11 mouse cellular contexts compared by ENCODE assay signal in the genomic region with DNA sequence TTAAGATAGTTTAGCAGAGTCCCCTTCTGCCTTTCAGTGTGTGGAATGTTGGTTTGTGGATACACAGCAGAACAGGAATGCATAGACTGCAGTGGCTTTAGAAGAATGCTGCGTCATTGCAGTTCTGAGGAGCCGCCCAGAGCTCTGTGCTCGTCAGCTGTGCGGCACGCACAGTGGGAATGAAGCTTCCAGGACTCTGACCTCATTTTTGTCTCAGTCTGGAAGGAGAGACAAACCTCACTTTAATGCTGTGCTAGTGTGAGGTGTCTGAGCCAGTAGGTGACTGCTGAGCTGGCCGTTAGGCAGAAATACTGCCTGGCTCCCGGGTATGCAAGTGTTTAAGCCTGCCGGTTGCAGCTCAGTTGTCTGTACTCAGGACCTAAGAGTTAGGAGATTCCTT. TPM values are rescaled to one million over a fixed set of nuclear protein-coding genes. Genes with fewer than 3 reads are reported as not detected.
DNase-seq lines count a peak whose midpoint lies in the region; ATAC-seq and TF ChIP-seq lines count a peak whose summit lies in the region.
"Had no signal": no experiment of that assay in that cellular context is flagged by ENCODE, and none has a peak within 500 bp of the region (broad histone marks: within the 10 kb centered on the region; RNA-seq: fewer than 3 reads in every experiment).

No protein-coding gene starts in this region.

- ATAC-seq in cerebellum, adult (ENCODE audit: insufficient number of reproducible peaks, low FRiP score, low TSS enrichment): 0 out of 2 replicates have a peak, but pooled peaks have one; percentile 45
- 0 out of 2 replicates have a peak, but pooled peaks have one; percentile 6 for ATAC-seq in intestine, embryonic 15.5 days
- no peak for ATAC-seq in stomach, postnatal 0 days (ENCODE audit: low FRiP score, low TSS enrichment)
- ATAC-seq: forebrain, embryonic 15.5 days had no signal

- no peaks in the 10 kb centered on the region for H3K9me3 ChIP-seq in intestine, embryonic 15.5 days
- H3K9me3 ChIP-seq in stomach, postnatal 0 days (ENCODE audit: control insufficient read depth, low read length): no peaks in the 10 kb centered on the region
- H3K9me3 ChIP-seq: forebrain, embryonic 15.5 days; limb, embryonic 15.5 days had no signal

- no peak overlapping the region for H3K27ac ChIP-seq in intestine, embryonic 15.5 days
- no peak overlapping the region for H3K27ac ChIP-seq in stomach, postnatal 0 days (replicated peaks)
- H3K27ac ChIP-seq: forebrain, embryonic 15.5 days; limb, embryonic 15.5 days had no signal

- peaks cover 27% of the 10 kb centered on the region for H3K79me2 ChIP-seq in myocyte (ENCODE audit: control insufficient read depth, insufficient read depth)

- TF ChIP-seq CTCF in stomach, postnatal 0 days (IDR thresholded peaks at IDR 0.05; ENCODE audit: low read depth): no peak

- 79% methylated on average over 8 of the region's 8 CpGs for WGBS in intestine, embryonic 15.5 days
- WGBS in stomach, postnatal 0 days: 85% methylated on average over 8 of the region's 8 CpGs

- no peak overlapping the region for H3K4me2 ChIP-seq in intestine, embryonic 15.5 days (replicated peaks)
- peak overlapping the region; percentile 67 for H3K4me2 ChIP-seq in myocyte (ENCODE audit: low read depth)
- H3K4me2 ChIP-seq in stomach, postnatal 0 days (replicated peaks; ENCODE audit: low read depth): no peak overlapping the region
- H3K4me2 ChIP-seq: forebrain, embryonic 15.5 days; limb, embryonic 15.5 days had no signal

- TF ChIP-seq POLR2A in myocyte (IDR thresholded peaks at IDR 0.05; ENCODE audit: insufficient read length, low read depth): no peak

- no peaks in the 10 kb centered on the region for H3K27me3 ChIP-seq in intestine, embryonic 15.5 days (replicated peaks)
- no peaks in the 10 kb centered on the region for H3K27me3 ChIP-seq in myocyte (ENCODE audit: control insufficient read depth, insufficient read depth, insufficient read length)
- no peaks in the 10 kb centered on the region for H3K27me3 ChIP-seq in stomach, postnatal 0 days (ENCODE audit: control insufficient read depth, insufficient read depth, low read length)
- H3K27me3 ChIP-seq: forebrain, embryonic 15.5 days; limb, embryonic 15.5 days had no signal

- no peak for DNase-seq in cerebellum, adult 9-11 months
- peak; percentile 27 for DNase-seq in lung, postnatal 36 days
- DNase-seq in lung, postnatal 10 days: no peak
- DNase-seq in embryo, embryonic 10.5 days (ENCODE audit: low spot score): no peak
- no peak for DNase-seq in stomach, postnatal 0 days (ENCODE audit: low spot score)
- DNase-seq: cerebellum, postnatal 10 days had no signal

- no peak for TF ChIP-seq EP300 in stomach, postnatal 0 days (optimal IDR thresholded peaks at IDR 0.05)

- no peak overlapping the region for H3K9ac ChIP-seq in intestine, embryonic 15.5 days
- H3K9ac ChIP-seq in stomach, postnatal 0 days (ENCODE audit: low read length): no peak overlapping the region
- H3K9ac ChIP-seq: forebrain, embryonic 15.5 days; limb, embryonic 15.5 days had no signal

- peaks cover 25% of the 10 kb centered on the region for H3K36me3 ChIP-seq in intestine, embryonic 15.5 days
- H3K36me3 ChIP-seq in myocyte (ENCODE audit: control insufficient read depth, insufficient read depth): peaks cover 81% of the 10 kb centered on the region
- peaks cover 18% of the 10 kb centered on the region for H3K36me3 ChIP-seq in stomach, postnatal 0 days (ENCODE audit: control insufficient read depth, insufficient read depth, low read length)

- no peaks in the 10 kb centered on the region for H3K4me1 ChIP-seq in intestine, embryonic 15.5 days (replicated peaks)
- H3K4me1 ChIP-seq in stomach, postnatal 0 days (replicated peaks; ENCODE audit: control insufficient read depth, insufficient read depth): no peaks in the 10 kb centered on the region
- H3K4me1 ChIP-seq: limb, embryonic 15.5 days had no signal

- no peak overlapping the region for H3K4me3 ChIP-seq in intestine, embryonic 15.5 days (replicated peaks)
- no peak overlapping the region for H3K4me3 ChIP-seq in myocyte
- no peak overlapping the region for H3K4me3 ChIP-seq in stomach, postnatal 0 days (ENCODE audit: low read depth, low read length)
- H3K4me3 ChIP-seq: forebrain, embryonic 15.5 days; limb, embryonic 15.5 days had no signal

- H3ac ChIP-seq in myocyte (ENCODE audit: control insufficient read depth, insufficient read length): no peak overlapping the region

TF ChIP-seq in myocyte, 11 proteins besides CTCF, POLR2A, EP300 and RAD21:
- TF ChIP-seq CEBPB (IDR thresholded peaks at IDR 0.05; ENCODE audit: insufficient read depth, poor library complexity, severe bottlenecking) (no peak), USF1 (IDR thresholded peaks at IDR 0.05; ENCODE audit: low read depth) (no peak), TCF12 (IDR thresholded peaks at IDR 0.05; ENCODE audit: insufficient read depth, poor library complexity, severe bottlenecking) (no peak), POLR2AphosphoS2 (IDR thresholded peaks at IDR 0.05; ENCODE audit: insufficient read length, low read depth) (peak; percentile 28), TCF3 (IDR thresholded peaks at IDR 0.05; ENCODE audit: insufficient read length, low read depth) (no peak), SRF (IDR thresholded peaks at IDR 0.05; ENCODE audit: control insufficient read depth, insufficient read length, low read depth) (no peak), MAX (IDR thresholded peaks at IDR 0.05; ENCODE audit: low read depth) (no peak), MYOD1 (IDR thresholded peaks at IDR 0.05; ENCODE audit: control insufficient read depth in 1 of 3, insufficient read length in 2 of 3, low read depth in 2 of 3) (peak in 2 of 3 experiments; percentile 55 to 60), MYOG (IDR thresholded peaks at IDR 0.05; ENCODE audit: control insufficient read depth in 1 of 3, insufficient read depth in 1 of 3, insufficient read length in 2 of 3, low read depth in 2 of 3) (peak; percentile 11 to 91 (median 46)), E2F4 (IDR thresholded peaks at IDR 0.05; ENCODE audit: insufficient read depth) (no peak), REST (IDR thresholded peaks at IDR 0.05; ENCODE audit: insufficient read depth, insufficient read length) (no peak)

RNA-seq across cellular contexts. Expression of a gene that starts 8.3 kb away (rescaled TPM):
- 33.6 and 35.4 TPM in 2 replicates for polyA plus RNA-seq in intestine, embryonic 15.5 days (2015; fragmentation: Nextera tagmentation; extraction: Ambion mirVana)
- polyA plus RNA-seq in myocyte (2012; fragmentation: generic; extraction: Trizol): 41.7 TPM
- 8.9 TPM in 2 replicates for polyA plus RNA-seq in stomach, postnatal 0 days (2015; fragmentation: Nextera tagmentation; extraction: Ambion mirVana)
